In genomic region chr11:75147846-75148168, GRCm38 (mm10) we compare ENCODE assay signal across 9 mouse cellular contexts. TPM values are rescaled to one million over a fixed set of nuclear protein-coding genes. Genes with fewer than 3 reads are reported as not detected.
DNase-seq lines count a peak whose midpoint lies in the region; ATAC-seq and TF ChIP-seq lines count a peak whose summit lies in the region.
"Had no signal": no experiment of that assay in that cellular context is flagged by ENCODE, and none has a peak within 500 bp of the region (broad histone marks: within the 10 kb centered on the region; RNA-seq: fewer than 3 reads in every experiment).

No protein-coding gene starts in this region.

- no peak overlapping the region for H3K4me2 ChIP-seq in hindbrain, postnatal 0 days (ENCODE audit: low read depth, low read length)
- no peak overlapping the region for H3K4me2 ChIP-seq in midbrain, embryonic 12.5 days (replicated peaks)

- H3K9me3 ChIP-seq in forebrain, embryonic 10.5 days = no peaks in the 10 kb centered on the region
- no peaks in the 10 kb centered on the region for H3K9me3 ChIP-seq in hindbrain, postnatal 0 days (ENCODE audit: low read length)
- no peaks in the 10 kb centered on the region for H3K9me3 ChIP-seq in midbrain, embryonic 12.5 days
- H3K9me3 ChIP-seq: G1E had no signal

- peaks cover 16% of the 10 kb centered on the region for H3K4me1 ChIP-seq in forebrain, embryonic 10.5 days
- H3K4me1 ChIP-seq in hindbrain, postnatal 0 days (ENCODE audit: insufficient read depth, low read length) = peaks cover 6% of the 10 kb centered on the region; the same call in 1 of the 2 replicates
- peaks cover 4% of the 10 kb centered on the region; the same call in 1 of the 2 replicates for H3K4me1 ChIP-seq in midbrain, embryonic 12.5 days

- peak; percentile 21 for DNase-seq in kidney, adult 18-20 months
- DNase-seq in kidney, adult 9 months = no peak
- DNase-seq in forebrain, embryonic 10.5 days (ENCODE audit: extremely low spot score, low spot score) = no peak
- no peak for DNase-seq in hindbrain, postnatal 0 days (ENCODE audit: low spot score)
- DNase-seq in right cerebral cortex, adult 18-20 months = no peak
- no peak for DNase-seq in ovary, postnatal 36 days (ENCODE audit: low spot score)
- no peak for DNase-seq in layer of hippocampus, adult 8-10 months (ENCODE audit: low spot score in 2 of 2)

- H3K4me3 ChIP-seq in forebrain, embryonic 10.5 days = no peak overlapping the region
- no peak overlapping the region for H3K4me3 ChIP-seq in hindbrain, postnatal 0 days (ENCODE audit: low read length)
- no peak overlapping the region for H3K4me3 ChIP-seq in midbrain, embryonic 12.5 days

- 54% methylated on average over 3 of the region's 3 CpGs for WGBS in forebrain, embryonic 10.5 days
- 62% methylated on average over 3 of the region's 3 CpGs for WGBS in hindbrain, postnatal 0 days
- WGBS in midbrain, embryonic 12.5 days = 60% methylated on average over 3 of the region's 3 CpGs

- peak overlapping the region; percentile 71 for H3K27ac ChIP-seq in forebrain, embryonic 10.5 days
- H3K27ac ChIP-seq in hindbrain, postnatal 0 days = peak overlapping the region; percentile 49
- peak overlapping the region; percentile 43 for H3K27ac ChIP-seq in midbrain, embryonic 12.5 days (replicated peaks)

- TF ChIP-seq CTCF in hindbrain, postnatal 0 days (IDR thresholded peaks at IDR 0.05; ENCODE audit: low read depth) = no peak

- peaks cover 75% of the 10 kb centered on the region for H3K36me3 ChIP-seq in forebrain, embryonic 10.5 days (replicated peaks)
- H3K36me3 ChIP-seq in hindbrain, postnatal 0 days (ENCODE audit: insufficient read depth, low read length) = peaks cover 21% of the 10 kb centered on the region
- peaks cover 48% of the 10 kb centered on the region for H3K36me3 ChIP-seq in midbrain, embryonic 12.5 days

- no peak overlapping the region for H3K9ac ChIP-seq in hindbrain, postnatal 0 days (replicated peaks; ENCODE audit: low read length)
- no peak overlapping the region for H3K9ac ChIP-seq in midbrain, embryonic 12.5 days (replicated peaks)

- H3K27me3 ChIP-seq in forebrain, embryonic 10.5 days (ENCODE audit: poor library complexity, severe bottlenecking) = no peaks in the 10 kb centered on the region
- no peaks in the 10 kb centered on the region for H3K27me3 ChIP-seq in hindbrain, postnatal 0 days (ENCODE audit: insufficient read depth, low read length)
- no peaks in the 10 kb centered on the region for H3K27me3 ChIP-seq in midbrain, embryonic 12.5 days

- peak; percentile 24; the same call in 1 of the 2 replicates for ATAC-seq in hindbrain, postnatal 0 days
- no peak for ATAC-seq in midbrain, embryonic 12.5 days (ENCODE audit: low FRiP score, low read depth)

RNA-seq across cellular contexts. Expression of gene Hic1, which starts 21.5 kb away (rescaled TPM):
- polyA plus RNA-seq in forebrain, embryonic 10.5 days (2016; fragmentation: Nextera tagmentation; extraction: Ambion mirVana) = 0.12 and 0.21 TPM in 2 replicates
- 8.5 and 12.9 TPM in 2 replicates for total RNA-seq in hindbrain, postnatal 0 days (2014; rRNA removed)
- polyA plus RNA-seq in hindbrain, postnatal 0 days (2015; fragmentation: Nextera tagmentation; extraction: Ambion mirVana) = 1.7 TPM in 2 replicates
- 3.7 and 4.8 TPM in 2 replicates for polyA plus RNA-seq in midbrain, embryonic 12.5 days (2016; fragmentation: Nextera tagmentation; extraction: Ambion mirVana)
- total RNA-seq in layer of hippocampus, adult 8-10 months (2022) = 1 to 10 TPM; 2.9 to 4.9 (median 3.9) TPM

RNA-seq across cellular contexts. Expression of gene Ovca2, which starts 30.8 kb away (rescaled TPM):
- 33.6 and 34.0 TPM in 2 replicates for polyA plus RNA-seq in forebrain, embryonic 10.5 days (2016; fragmentation: Nextera tagmentation; extraction: Ambion mirVana)
- total RNA-seq in hindbrain, postnatal 0 days (2014; rRNA removed) = 11.0 and 17.6 TPM in 2 replicates
- 11.7 and 15.7 TPM in 2 replicates for polyA plus RNA-seq in hindbrain, postnatal 0 days (2015; fragmentation: Nextera tagmentation; extraction: Ambion mirVana)
- 23.2 and 24.9 TPM in 2 replicates for polyA plus RNA-seq in midbrain, embryonic 12.5 days (2016; fragmentation: Nextera tagmentation; extraction: Ambion mirVana)
- total RNA-seq in layer of hippocampus, adult 8-10 months (2022) = 10 to 100 TPM; 15.6 to 23.4 (median 19.8) TPM

RNA-seq across cellular contexts. Expression of gene Dph1, which starts 43.2 kb away (rescaled TPM):
- 29.5 TPM in 2 replicates for polyA plus RNA-seq in forebrain, embryonic 10.5 days (2016; fragmentation: Nextera tagmentation; extraction: Ambion mirVana)
- total RNA-seq in hindbrain, postnatal 0 days (2014; rRNA removed) = 31.3 and 39.2 TPM in 2 replicates
- polyA plus RNA-seq in hindbrain, postnatal 0 days (2015; fragmentation: Nextera tagmentation; extraction: Ambion mirVana) = 13.5 and 13.6 TPM in 2 replicates
- 15.8 and 17.6 TPM in 2 replicates for polyA plus RNA-seq in midbrain, embryonic 12.5 days (2016; fragmentation: Nextera tagmentation; extraction: Ambion mirVana)
- 10 to 100 TPM; 28.9 to 38.6 (median 30.9) TPM for total RNA-seq in layer of hippocampus, adult 8-10 months (2022)

RNA-seq across cellular contexts. Expression of gene Rtn4rl1, which starts 45.8 kb away (rescaled TPM):
- polyA plus RNA-seq in forebrain, embryonic 10.5 days (2016; fragmentation: Nextera tagmentation; extraction: Ambion mirVana) = 1.1 and 1.3 TPM in 2 replicates
- total RNA-seq in hindbrain, postnatal 0 days (2014; rRNA removed) = 13.0 and 13.4 TPM in 2 replicates
- polyA plus RNA-seq in hindbrain, postnatal 0 days (2015; fragmentation: Nextera tagmentation; extraction: Ambion mirVana) = 9.9 and 10.7 TPM in 2 replicates
- 9.3 and 10.2 TPM in 2 replicates for polyA plus RNA-seq in midbrain, embryonic 12.5 days (2016; fragmentation: Nextera tagmentation; extraction: Ambion mirVana)
- total RNA-seq in layer of hippocampus, adult 8-10 months (2022) = 100 to 1,000 TPM in 2 of 4 experiments, 10 to 100 TPM in 2; 80.7 to 110 (median 97.3) TPM
- total RNA-seq: G1E had no signal
- polyA plus RNA-seq: G1E had no signal
